Mouse (Mus musculus) embryonic stem cell, embryonic (primary cell): ENCODE data around the gene Efna4.

ENCODE experiments used
- CTCF ChIA-PET, 4 experiments: fragments of 300-600 bp in 2 of 4; fragments of 350-600 bp in 2 of 4; sonication (Branson Sonifier 250); formaldehyde crosslinking; loops; one replicate each; lab custom pipeline; 2022; ENCODE audit warnings: inconsistent platforms in 2 of 4; lab: Charles Lee
- POLR2A ChIA-PET, 4 experiments: fragments of 300-600 bp in 2 of 4; fragments of 350-600 bp in 2 of 4; sonication (Branson Sonifier 250); formaldehyde crosslinking; loops; one replicate each; lab custom pipeline; 2022; ENCODE audit warnings: antibody characterized with exemption in 4 of 4, inconsistent platforms in 1 of 4; lab: Charles Lee

Gene Efna4

GRCm38 (mm10) chr3:89337721-89338578 lies at the start of gene Efna4:
Efna4 (minus strand) TSS chr3:89338028.
- CTCF ChIA-PET: interaction anchor here in 3 of 4 experiments (0.6 to 7.0 kb wide), 22 partner anchors 9 to 348 kb away, joined by 3 to 61 read pairs (median 4); partner anchors contain the start of genes Efna3 (in 2 of the 3) and Adam15 (in 1 of the 3)
- POLR2A ChIA-PET: interaction anchor here (0.7 to 7.7 kb wide), 27 partner anchors 10 to 160 kb away, joined by 3 to 57 read pairs (median 4); partner anchors contain the start of genes Adam15 (in 3 of the 4), Efna3 (in 3 of the 4), Cks1b (in 1 of the 4) and Flad1 (in 1 of the 4)

GRCm38 (mm10) chr3:89386438-89387420 lies 48.9 kb upstream of the Efna4 start:
- POLR2A ChIA-PET: interaction anchor here in 2 of 4 experiments (0.6 to 13.6 kb wide), 21 partner anchors 7 to 762 kb away, joined by 3 to 189 read pairs (median 4); partner anchors contain the start of genes Adam15 (in 2 of the 2), Cks1b (in 1 of the 2), Efna3 (in 1 of the 2) and Efna4 (in 1 of the 2)
- CTCF ChIA-PET: interaction anchor here (0.5 to 3.9 kb wide), 11 partner anchors 8 to 95 kb away, joined by 3 to 10 read pairs (median 4); no protein-coding TSS in a partner anchor

GRCm38 (mm10) chr3:89385451-89385850 lies 47.6 kb upstream of the Efna4 start:
- POLR2A ChIA-PET: interaction anchor here in 2 of 4 experiments (0.8 to 13.6 kb wide), 9 partner anchors 8 to 65 kb away, joined by 3 to 189 read pairs (median 8); partner anchors contain the start of genes Zbtb7b (in 2 of the 2), Adam15 (in 1 of the 2), Cks1b (in 1 of the 2) and Shc1 (in 1 of the 2)
- CTCF ChIA-PET: interaction anchor here in 2 of 4 experiments (0.6 to 3.9 kb wide), 6 partner anchors 11 to 166 kb away, joined by 3 to 10 read pairs (median 6); no protein-coding TSS in a partner anchor

- POLR2A ChIA-PET: interaction anchor here in 3 of 4 experiments (0.5 to 13.6 kb wide), 12 partner anchors 9 to 102 kb away, joined by 3 to 189 read pairs (median 8); partner anchors contain the start of genes Cks1b (in 2 of the 3), Shc1 (in 2 of the 3), Zbtb7b (in 2 of the 3) and Adam15 (in 1 of the 3)
- CTCF ChIA-PET: interaction anchor here (0.6 to 3.9 kb wide), 10 partner anchors 12 to 165 kb away, joined by 3 to 15 read pairs (median 6); no protein-coding TSS in a partner anchor
Measured at GRCm38 (mm10) chr3:89384331-89385076, 46.7 kb upstream of the Efna4 start.

- ChIA-PET POLR2A (interaction anchor here (0.8 to 13.6 kb wide), 42 partner anchors 8 to 666 kb away, joined by 3 to 189 read pairs (median 5); partner anchors contain the start of genes Flad1 (in 3 of the 4), Cks1b (in 2 of the 4), Pmvk (in 2 of the 4) and Shc1 (in 2 of the 4)), CTCF (interaction anchor here (0.6 to 6.4 kb wide), 11 partner anchors 9 to 730 kb away, joined by 3 to 148 read pairs (median 6); partner anchors contain the start of gene Zbtb7b (in 2 of the 4))
Measured at GRCm38 (mm10) chr3:89383651-89384255, 45.9 kb upstream of the Efna4 start.

GRCm38 (mm10) chr3:89382950-89383349 lies 45.1 kb upstream of the Efna4 start:
- CTCF ChIA-PET: interaction anchor here (0.5 to 6.4 kb wide), 16 partner anchors 10 to 1098 kb away, joined by 3 to 148 read pairs (median 4); partner anchors contain the start of gene Zbtb7b (in 2 of the 4)
- POLR2A ChIA-PET: interaction anchor here (0.7 to 13.6 kb wide), 58 partner anchors 8 to 667 kb away, joined by 3 to 189 read pairs (median 4); partner anchors contain the start of genes Flad1 (in 4 of the 4), Efna4 (in 3 of the 4), Cks1b (in 2 of the 4) and Pmvk (in 2 of the 4)

- POLR2A ChIA-PET: interaction anchor here (0.6 to 13.6 kb wide), 65 partner anchors 8 to 834 kb away, joined by 3 to 189 read pairs (median 4); partner anchors contain the start of genes Flad1 (in 4 of the 4), Efna4 (in 3 of the 4), Cks1b (in 2 of the 4) and Pmvk (in 2 of the 4)
- CTCF ChIA-PET: interaction anchor here (0.5 to 6.4 kb wide), 17 partner anchors 9 to 1097 kb away, joined by 3 to 148 read pairs (median 6); partner anchors contain the start of gene Zbtb7b (in 2 of the 4)
Measured at GRCm38 (mm10) chr3:89382033-89382882, 44.4 kb upstream of the Efna4 start.

GRCm38 (mm10) chr3:89381233-89381632 lies 43.4 kb upstream of the Efna4 start:
- CTCF ChIA-PET: interaction anchor here in 3 of 4 experiments (0.6 to 6.4 kb wide), 9 partner anchors 12 to 685 kb away, joined by 3 to 148 read pairs (median 4); partner anchors contain the start of gene Zbtb7b (in 1 of the 3)
- POLR2A ChIA-PET: interaction anchor here in 3 of 4 experiments (0.7 to 13.6 kb wide), 23 partner anchors 8 to 335 kb away, joined by 3 to 189 read pairs (median 7); partner anchors contain the start of genes Adam15 (in 2 of the 3), Cks1b (in 2 of the 3), Shc1 (in 2 of the 3) and Zbtb7b (in 2 of the 3)

- ChIA-PET POLR2A (interaction anchor here in 3 of 4 experiments (0.6 to 13.6 kb wide), 22 partner anchors 8 to 335 kb away, joined by 3 to 189 read pairs (median 6); partner anchors contain the start of genes Adam15 (in 2 of the 3), Zbtb7b (in 2 of the 3), Cks1b (in 1 of the 3) and Efna3 (in 1 of the 3)), CTCF (interaction anchor here in 2 of 4 experiments (0.6 to 6.4 kb wide), 8 partner anchors 12 to 108 kb away, joined by 3 to 148 read pairs (median 4); partner anchors contain the start of gene Zbtb7b (in 1 of the 2))
Measured at GRCm38 (mm10) chr3:89380711-89381110, 42.9 kb upstream of the Efna4 start.

GRCm38 (mm10) chr3:89380291-89380690 lies 42.5 kb upstream of the Efna4 start:
- CTCF ChIA-PET: interaction anchor here (0.6 to 6.4 kb wide), 10 partner anchors 11 to 101 kb away, joined by 3 to 148 read pairs (median 4); partner anchors contain the start of gene Zbtb7b (in 1 of the 4)
- POLR2A ChIA-PET: interaction anchor here in 2 of 4 experiments (0.6 to 13.6 kb wide), 22 partner anchors 9 to 154 kb away, joined by 3 to 189 read pairs (median 6); partner anchors contain the start of genes Adam15 (in 2 of the 2), Cks1b (in 2 of the 2), Shc1 (in 2 of the 2) and Zbtb7b (in 2 of the 2)

GRCm38 (mm10) chr3:89379388-89380131 lies 41.7 kb upstream of the Efna4 start:
- CTCF ChIA-PET: interaction anchor here (0.5 to 6.4 kb wide), 14 partner anchors 12 to 409 kb away, joined by 3 to 148 read pairs (median 5); partner anchors contain the start of genes Pmvk (in 1 of the 4), Thbs3 (in 1 of the 4) and Zbtb7b (in 1 of the 4)
- POLR2A ChIA-PET: interaction anchor here in 3 of 4 experiments (0.7 to 13.6 kb wide), 24 partner anchors 9 to 153 kb away, joined by 3 to 189 read pairs (median 6); partner anchors contain the start of genes Cks1b (in 3 of the 3), Shc1 (in 3 of the 3), Adam15 (in 2 of the 3) and Zbtb7b (in 2 of the 3)

- CTCF ChIA-PET: interaction anchor here (0.5 to 6.4 kb wide), 149 partner anchors 8 to 1433 kb away, joined by 3 to 148 read pairs (median 5); partner anchors contain the start of genes Adam15 (in 3 of the 4), Dcst1 (in 2 of the 4), Krtcap2 (in 2 of the 4) and Pmvk (in 2 of the 4)
Measured at GRCm38 (mm10) chr3:89378394-89379067, 40.7 kb upstream of the Efna4 start.

More at GRCm38 (mm10) chr3:89378394-89379067, 40.7 kb upstream of the Efna4 start:
- POLR2A ChIA-PET: interaction anchor here (0.6 to 13.6 kb wide), 57 partner anchors 8 to 1496 kb away, joined by 3 to 189 read pairs (median 4); partner anchors contain the start of genes Cks1b (in 3 of the 4), Shc1 (in 3 of the 4), Zbtb7b (in 3 of the 4) and Pbxip1 (in 2 of the 4)
